Mouse (Mus musculus): Measurements from ENCODE around the gene Bri3bp.
"Not testable (repeated sequence)": the region's sequence is repeated elsewhere in the genome, so short reads cannot be mapped to it uniquely, and the experiment has no call there.

Gene Bri3bp

DNA sequence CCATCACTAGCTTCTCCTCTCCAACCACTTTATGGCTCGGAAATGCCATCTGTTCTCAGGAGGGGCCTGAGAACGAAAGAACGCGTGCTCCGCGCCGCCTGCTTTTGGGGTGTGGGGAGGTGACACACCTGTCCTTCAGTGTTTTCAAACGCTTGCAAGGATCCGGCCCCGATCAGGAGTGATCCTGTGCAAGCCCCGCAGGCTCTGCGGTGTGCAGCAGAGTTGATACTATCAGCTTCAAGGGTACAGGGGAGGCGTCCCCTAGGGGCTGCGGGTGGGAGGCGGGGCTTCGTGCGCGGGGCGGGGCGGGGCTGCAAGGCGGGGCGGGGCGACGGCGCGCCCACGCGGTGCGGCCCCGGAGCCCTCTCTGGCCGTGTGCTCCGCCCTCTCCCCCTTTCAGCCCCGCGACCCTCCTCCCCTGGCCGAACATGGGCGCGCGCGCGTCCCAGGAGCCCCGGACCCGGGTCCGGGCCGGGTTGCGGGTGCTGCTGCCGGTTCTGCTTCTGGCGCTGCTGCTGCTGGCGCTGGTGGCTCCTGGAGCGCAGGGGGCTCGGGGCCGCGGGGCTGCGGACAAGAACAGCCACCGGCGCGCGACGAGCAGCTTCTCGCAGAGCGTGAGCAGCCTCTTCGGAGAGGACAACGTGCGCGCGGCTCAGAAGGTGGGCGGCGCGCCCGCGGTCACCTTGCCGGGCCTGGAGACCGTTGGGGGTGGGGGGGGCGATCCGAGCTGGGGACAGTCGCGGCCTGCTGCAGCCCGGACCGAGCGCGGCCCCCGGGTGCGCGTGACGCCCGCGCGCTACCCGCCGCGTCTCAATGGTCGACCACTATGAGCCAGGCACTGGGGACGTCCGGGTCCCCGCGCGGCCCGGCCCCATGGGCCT lies at the start of gene Bri3bp:
Gene Bri3bp (plus strand): TSS at position 335 of the 881 bp plus-strand sequence.
- no peak for DNase-seq (ENCODE audit: low read depth)

DNA sequence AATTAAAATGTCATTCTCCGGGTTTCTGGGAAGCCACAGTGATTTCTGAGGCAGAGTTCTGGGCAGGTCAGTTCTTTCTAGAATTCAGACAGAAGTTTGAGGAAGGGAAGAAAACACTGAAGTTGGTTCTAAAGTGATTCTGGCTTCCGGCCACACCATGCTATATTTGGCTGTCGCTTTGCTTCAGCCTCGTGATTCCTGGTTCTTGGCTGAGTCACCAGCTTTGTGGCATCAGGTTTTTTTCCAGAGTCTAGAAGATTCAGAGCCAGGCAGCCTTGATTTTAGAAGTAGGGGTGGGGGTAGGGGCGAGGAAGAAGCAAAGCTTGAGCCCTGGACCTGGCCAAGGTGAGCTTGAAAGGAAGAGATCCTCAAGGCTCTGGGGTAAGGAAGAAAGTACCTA lies 49.8 kb upstream of the Bri3bp start:
- DNase-seq (ENCODE audit: low read depth): no peak

DNA sequence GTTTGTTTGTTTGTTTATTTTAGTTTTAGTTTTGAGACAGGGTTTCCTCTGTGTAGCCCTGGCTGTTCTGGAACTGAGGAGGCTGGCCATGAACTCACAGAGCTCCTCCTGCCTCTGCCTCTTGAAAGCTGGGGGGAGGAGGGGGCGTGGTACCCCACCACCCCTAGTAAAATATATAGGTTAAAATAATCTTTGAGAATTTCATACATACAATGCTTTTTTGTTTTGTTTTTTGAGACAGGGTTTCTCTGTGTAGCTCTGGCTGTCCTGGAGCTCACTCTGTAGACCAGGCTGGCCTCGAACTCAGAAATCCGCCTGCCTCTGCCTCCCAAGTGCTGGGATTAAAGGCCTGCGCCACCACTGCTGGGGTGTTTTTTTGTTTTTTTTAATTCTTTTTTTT lies 49.2 kb upstream of the Bri3bp start:
- DNase-seq (ENCODE audit: low read depth): not testable (repeated sequence)

DNA sequence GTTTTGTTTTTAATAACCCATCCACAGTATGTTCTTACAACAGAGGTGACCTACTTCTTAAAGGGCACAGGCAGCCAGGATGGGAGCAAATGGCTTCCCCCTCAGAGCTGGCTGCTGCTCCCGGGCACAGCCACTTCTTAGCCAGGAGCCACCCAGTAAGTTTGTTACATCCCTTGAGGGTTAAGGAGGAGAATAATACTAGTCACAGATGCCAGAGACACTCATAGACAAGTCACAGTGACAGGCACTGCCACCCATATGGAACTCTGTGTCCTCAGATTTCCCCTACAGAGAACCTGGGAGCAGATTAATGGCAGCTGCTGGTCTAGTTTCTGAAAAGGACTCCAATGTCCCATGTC lies 48.8 kb upstream of the Bri3bp start:
- no peak for DNase-seq (ENCODE audit: low read depth)

DNA sequence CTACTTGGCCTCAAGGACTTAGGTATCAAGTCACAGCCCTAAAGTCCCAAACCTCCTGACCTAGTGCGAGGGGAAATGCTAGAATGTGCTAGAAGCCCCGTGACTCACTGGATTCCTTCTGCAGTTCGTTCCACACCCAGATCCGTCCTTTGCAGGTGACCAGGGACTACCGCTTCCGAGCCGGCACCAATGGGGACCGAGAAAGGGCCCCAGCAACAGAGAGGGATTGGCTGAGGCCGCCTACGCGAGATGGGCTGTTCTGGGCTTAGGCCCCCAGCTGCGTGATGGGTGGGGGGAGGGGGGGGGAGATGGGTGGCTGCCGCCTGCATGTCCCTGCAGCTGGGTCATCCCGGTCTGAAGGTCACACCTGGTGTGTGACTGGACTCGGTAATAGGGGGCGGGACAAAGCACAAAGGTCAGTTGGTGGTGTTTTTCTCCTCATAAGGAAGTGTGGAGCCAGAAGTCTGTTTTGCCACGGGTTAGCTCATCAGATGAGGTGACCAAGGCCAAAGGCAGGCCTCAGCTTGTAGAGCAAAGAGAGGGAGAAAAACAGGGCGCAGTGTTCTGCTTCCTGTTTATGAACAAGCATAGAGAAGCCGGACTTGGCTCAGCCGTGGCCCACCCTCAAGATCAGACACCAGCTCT lies 48.3 kb upstream of the Bri3bp start:
- peak; percentile 89 for DNase-seq (ENCODE audit: low read depth)

DNA sequence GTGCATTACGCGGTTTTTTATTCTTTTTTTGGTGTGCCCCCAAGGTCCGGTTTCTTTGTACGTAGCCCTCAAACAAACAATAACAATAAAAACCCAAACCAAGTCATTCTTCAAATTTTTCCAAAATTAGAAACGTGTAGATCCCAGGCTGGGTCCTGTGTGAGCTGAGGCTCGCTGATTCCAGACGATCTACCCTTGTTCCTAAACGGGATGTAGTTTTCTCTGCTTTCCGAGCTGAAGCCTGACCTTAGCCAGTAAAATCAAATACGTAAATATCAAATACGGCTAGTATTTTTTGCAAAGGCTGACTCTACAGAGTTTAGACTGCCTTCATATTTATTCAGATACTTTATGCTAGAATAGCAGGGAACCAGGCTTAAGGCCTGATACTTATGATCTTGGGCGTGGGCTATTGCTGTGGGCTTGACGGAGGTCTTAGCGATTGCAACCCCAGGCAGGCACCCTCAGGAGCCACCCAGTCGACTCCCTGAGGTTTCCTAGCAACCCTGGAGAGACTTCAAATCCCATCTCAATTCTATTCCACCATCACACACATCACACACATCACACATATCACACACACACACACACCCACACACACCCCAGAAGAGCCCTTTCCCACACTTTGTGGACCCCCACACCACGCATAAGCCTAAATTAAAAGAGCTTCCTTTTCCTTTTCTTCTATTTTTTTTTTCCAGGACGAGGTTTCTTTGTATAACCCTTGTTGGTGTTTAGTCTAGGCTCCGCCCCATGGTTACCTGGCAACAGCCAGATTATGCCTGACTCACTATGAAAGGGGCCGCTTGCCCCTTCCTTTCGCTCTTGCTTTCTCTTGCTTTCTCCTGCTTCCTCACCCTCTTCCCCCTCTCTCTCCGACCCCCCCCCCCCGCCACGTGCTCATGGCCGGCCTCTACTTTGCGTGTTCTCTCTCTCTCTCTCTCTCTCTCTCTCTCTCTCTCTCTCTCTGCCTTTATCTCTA lies 47.5 kb upstream of the Bri3bp start:
- DNase-seq (ENCODE audit: low read depth): peak; percentile 88

DNA sequence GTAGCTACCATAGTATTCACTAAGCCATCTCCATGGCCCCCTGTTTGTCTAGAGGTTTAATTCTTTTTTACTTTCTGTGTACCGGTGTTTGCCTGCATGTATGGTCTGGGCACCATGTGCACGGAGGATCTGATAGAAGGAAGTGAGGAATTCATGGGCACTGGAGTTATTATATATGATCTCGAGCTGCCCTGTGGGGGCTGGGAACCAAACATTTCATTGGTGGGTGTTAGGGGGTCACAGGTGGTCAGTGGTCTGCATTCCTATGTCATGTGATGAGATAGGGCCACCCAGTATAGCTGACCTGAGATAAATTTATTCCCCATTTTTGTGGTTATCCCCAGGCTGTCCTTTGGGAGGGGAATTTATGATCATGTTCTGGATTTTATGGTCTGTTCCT lies 46.4 kb upstream of the Bri3bp start:
- DNase-seq (ENCODE audit: low read depth): no peak

DNA sequence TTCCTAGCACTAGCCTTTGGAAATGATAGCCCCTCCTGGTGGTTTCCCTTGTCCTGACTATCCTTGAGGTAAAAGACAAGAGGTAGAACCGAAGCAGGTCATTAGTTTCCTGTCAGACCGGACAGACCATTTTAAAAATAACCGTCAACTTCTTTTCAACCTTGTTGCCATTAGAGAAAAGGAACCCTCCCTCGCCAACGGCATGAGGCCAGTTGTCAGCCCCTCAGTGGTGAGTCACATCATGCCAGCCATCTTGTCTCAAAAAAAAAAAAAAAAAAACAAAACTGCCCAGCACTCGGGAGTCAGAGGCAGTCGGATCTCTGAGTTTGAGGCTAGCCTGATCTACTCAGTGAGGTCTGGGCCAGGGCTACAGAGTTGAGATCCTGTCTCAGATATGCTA lies 40.5 kb upstream of the Bri3bp start:
- DNase-seq (ENCODE audit: low read depth): no peak

DNA sequence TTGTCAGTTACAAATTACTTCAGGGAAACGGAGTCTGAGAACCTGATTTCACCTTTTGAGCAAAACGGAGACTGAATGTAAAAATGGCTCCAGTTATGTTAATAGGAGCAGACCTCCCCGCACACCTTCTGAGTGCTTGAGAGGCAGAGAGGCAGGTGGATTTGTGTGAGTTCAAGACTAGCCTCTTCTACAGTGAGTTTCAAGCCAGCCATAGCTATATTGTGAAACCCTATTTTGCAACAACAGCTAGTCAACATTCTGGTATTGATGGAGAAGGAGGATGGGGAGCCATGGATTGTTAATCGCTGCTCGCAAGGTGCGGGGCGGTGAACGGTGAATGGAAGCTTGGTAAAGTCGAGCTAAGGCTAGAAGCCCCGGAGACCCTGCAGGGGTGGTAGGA lies 38.9 kb upstream of the Bri3bp start:
- no peak for DNase-seq (ENCODE audit: low read depth)

DNA sequence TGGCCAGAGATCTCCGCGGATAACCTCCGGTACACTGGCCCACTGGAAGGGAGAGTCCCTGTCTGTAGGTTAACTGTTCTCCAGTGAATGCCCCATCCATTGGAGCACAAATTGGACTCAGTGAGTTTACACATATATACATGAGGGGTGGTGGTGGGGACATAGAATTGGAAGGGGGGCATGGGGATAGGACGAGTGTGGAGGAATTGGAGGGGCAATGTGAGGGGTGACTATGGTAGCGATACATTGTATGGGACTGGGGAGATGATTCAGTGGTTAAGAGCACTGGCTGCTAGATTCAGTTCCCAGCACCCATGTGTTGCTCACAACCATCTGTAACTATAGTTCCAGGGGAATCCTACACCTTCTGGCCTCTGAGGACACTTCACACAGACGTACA lies 38.4 kb upstream of the Bri3bp start:
- DNase-seq (ENCODE audit: low read depth): no peak

DNA sequence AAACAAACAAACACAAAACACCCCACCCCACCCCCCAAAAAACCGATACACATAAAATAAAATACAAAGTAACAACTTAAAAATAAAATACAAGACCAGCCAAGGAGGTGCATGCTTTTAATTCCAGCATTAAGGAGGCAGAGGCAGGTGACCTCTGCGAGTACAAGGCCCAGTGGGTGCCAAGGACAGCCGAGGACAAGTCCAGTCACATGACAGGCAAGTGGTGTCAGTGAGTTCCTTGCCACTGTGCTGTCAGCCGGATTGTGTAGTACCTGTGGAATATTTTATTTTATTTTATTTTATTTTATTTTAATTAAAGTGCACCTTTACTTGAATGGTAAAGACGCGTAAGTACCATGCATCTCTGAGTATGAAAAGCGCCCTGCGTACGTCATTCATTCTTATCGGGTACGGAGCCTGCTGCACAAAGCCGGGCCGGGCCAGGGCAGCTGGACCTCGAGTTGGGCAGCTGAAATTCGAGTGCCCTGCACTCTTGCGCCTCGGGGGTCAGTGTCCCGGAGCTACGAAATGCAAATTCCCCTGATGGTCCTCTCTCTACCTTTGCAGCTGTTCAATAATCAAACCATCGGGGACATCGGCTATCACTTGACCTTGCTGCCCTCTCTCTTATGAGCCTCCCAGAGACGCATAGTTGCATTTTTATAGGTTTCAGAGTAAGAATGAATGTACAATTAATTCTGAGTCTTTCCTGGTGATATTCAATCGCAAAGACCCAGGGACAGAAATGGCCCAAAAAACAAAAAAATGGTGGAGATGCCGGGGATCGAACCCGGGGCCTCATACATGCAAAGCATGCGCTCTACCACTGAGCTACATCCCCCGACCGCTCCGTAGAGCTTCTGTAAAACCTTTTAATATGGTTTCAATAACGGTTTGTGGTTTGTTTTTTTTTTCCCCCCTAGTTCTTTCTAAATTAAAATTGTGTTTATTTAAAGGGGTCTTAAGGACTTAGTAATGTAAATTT lies 37.6 kb upstream of the Bri3bp start:
- peak; percentile 67 for DNase-seq (ENCODE audit: low read depth)

DNA sequence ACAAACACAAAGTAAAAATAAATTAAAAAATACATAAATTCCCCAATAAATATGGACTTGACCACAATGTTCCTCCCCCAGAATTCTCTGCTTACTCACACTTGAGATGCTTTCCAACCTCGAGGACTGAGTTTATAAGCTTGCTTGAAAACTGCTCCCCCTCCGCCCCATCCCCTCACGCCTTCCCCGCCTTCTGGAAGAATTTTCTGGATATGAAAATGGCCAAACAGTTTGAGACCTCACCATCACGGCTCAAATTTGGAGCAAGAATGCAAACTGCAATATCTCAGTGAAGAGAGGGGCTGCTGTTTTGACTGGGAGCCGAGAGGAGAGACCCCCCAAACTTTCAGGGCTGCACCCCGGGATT lies 36.8 kb upstream of the Bri3bp start:
- DNase-seq (ENCODE audit: low read depth): no peak

DNA sequence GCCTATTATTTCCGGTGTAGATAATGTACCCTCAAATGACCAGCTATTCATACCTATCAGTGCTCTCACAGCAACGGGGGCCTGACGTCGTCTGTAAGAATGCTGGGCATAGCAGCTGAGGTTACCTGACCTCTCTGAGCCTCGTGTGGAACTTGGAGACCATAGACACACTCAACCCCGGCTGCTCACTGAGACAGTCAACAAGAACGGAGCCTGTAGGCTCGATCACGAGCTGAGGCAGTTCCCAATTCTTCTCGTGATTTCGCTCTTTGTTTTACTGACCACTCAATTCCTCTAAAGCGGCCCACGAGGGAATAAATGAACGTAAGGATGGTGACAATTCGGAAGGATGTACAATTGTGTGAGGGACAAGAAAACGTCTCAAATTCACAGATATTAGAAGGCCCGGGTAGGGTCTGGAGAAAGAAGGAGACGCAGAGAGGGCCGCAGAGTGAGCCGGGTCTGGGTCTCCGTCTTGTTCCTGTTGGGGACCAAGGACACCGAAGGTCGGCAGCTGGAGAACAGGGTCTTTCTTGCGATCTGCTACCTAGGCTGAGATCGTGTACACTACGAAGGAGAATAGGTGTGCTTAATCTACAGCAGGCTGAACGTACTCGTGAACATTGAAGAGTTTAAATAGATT lies 36.3 kb upstream of the Bri3bp start:
- DNase-seq (ENCODE audit: low read depth): peak; percentile 68

DNA sequence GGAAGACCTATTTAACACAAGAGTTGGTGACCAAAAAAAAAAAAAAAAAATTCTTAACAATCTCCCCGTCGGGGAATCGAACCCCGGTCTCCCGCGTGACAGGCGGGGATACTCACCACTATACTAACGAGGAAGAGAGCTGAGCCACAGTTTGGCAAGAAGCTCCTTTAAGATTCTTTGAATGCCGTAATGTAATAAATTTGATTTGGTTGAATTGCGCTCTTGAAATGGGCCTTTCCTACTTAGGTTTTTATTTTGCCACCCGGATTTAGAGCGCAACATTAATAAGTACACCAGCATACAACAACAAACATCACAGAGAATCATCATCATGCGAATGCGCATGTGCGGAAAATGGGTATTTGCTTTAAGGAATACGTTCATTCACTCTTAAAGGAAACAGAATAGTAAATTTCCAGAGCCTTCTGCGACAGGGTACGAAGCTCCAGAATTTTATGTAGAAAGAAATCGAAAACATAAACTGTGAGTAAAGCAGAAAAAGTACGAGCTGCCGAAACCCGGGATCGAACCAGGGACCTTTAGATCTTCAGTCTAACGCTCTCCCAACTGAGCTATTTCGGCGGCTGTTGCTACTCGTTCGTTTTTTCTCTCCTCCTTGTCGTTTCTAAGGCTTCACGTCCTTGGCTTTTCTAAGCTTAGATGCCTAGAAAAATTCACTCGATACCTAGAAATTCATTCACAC lies 35.7 kb upstream of the Bri3bp start:
- DNase-seq (ENCODE audit: low read depth): peak; percentile 95

DNA sequence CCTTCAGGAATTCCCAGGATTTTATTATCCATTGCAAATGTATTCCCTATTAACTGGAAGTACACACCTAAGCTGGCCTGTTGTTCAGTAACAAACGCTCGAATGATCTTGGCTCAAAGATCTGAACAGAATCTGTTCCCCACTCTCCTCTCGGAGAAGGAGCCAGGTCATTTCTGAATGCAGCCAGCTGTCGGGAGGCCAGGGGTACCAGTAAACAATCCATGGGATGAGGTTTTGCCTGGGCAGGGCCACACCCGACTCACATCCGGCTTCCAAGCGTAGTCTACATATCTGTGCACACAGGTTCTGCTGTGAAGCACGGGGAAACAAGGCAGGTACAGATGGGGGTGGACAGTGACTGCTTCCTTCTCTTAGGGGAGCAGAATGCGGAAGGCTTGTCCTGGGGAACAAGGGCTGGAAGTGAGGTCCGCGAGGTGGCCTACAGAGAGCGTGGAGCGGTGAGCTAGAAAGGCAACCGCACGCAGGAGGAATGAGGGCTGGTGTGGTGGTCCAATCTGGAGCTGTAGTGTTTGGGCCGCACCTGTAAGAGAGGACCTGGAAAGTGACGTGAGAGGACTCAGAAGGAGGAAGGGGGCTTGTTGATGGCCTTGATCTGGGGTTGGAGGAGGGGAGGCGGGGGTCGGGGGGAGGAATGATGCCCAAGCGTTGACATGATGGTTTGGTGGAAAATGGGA lies 34.9 kb upstream of the Bri3bp start:
- no peak for DNase-seq (ENCODE audit: low read depth)

DNA sequence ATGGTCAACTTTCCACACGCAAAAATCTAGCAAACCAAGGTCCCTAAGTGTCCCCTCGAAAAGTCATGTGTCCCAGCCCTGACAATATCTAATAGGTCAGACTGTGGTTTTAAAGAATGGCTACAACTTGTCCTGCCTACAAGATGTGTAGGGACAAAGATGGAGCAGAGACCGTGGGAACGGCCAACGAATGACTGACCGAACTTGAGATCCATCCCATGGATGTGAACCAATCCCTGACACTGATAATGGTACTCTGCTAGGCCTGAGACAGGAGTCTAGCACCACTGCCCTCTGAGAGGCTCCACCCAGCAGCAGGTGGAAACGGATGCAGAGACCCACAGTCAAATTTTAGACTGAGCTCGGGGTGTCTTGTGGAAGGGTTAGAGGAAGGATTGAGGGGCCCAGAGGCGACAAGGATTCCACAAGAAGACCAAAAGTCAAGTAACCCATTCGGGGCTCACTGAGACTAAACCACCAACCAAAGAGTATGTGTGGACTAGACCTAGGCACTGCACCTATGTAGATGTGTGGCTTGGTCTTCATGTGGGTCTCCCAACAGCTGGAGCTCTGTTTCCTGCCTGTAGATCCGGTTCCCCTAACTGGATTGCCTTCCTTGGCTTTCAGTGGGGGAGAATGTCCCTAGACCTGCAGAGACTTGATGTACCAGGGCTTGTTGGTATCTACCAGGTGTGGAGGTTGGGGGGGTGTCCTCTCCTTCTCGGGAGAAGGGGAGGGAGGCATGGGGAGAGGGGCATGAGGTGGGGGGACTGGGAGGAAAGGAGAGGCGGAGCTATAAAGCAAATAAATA lies 34.1 kb upstream of the Bri3bp start:
- DNase-seq (ENCODE audit: low read depth): no peak

DNA sequence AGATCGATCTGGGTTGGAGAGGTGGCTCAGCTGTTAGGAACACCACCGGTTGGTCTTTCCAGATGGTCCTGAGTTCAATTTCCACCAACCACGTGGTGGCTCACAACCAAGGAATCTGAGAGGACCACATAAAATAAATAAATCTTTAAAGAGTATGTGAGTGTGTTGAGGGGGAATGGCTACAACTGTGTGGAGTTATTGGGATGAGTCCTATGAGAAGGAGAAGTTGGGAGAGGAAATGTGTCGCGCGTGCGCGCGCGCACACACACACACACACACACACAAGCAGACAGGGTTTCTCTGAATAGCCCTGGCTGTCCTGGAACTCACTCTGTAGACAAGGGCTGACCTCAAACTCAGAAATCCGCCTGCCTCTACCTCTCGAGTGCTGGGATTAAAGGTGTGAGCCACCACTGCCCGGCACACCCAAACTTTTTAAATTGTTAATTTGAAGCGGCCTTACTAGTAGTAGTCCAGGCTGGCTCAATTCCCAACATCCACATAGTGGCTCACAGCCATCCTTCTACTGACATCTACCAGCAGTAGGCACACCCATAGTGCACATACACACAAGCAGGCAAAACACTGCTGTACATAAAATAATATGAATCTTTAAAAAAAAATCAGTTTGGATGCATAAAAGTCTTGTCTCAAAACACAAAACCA lies 33.3 kb upstream of the Bri3bp start:
- DNase-seq (ENCODE audit: low read depth): no peak

DNA sequence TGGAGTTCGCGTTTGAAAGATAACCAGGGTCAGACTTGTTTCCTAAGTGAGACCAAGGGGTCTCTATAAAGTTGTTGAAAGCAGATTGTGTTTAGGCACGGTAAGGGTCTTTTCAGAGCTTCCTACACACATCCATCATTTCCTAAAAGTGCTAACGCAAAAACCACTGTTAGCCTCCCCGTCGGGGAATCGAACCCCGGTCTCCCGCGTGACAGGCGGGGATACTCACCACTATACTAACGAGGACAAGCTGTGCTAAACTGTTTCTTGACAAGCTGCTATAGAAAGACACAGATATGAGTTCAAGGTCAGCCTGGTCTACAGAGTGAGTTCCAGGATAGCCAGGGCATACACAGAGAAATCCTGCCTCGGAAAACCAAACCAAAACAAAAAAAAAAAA lies 32.5 kb upstream of the Bri3bp start:
- DNase-seq (ENCODE audit: low read depth): peak; percentile 77

Measured in c-Kit-positive CD71-negative TER-119-negative erythroid progenitor cells, embryonic 14.5 days (primary cell).